Mouse (Mus musculus) G1E (cell line): ENCODE measurements around the gene Cdk6. TPM values are rescaled to one million over a fixed set of nuclear protein-coding genes. Genes with fewer than 3 reads are reported as not detected.
"Not testable (repeated sequence)": the region's sequence is repeated elsewhere in the genome, so short reads cannot be mapped to it uniquely, and the experiment has no call there.

Experiments
- ATAC-seq: 2 replicates; pipeline ENCODE4 v1.8.0; 2016; ENCODE audit warnings: mild to moderate bottlenecking; ENCODE audit not compliant: insufficient number of reproducible peaks, poor library complexity, low FRiP score, severe bottlenecking; ENCODE audit errors: extremely low read depth
- DNase-seq: peaks from one replicate; pipeline ENCODE4 v3.0.0; 2012; ENCODE audit warnings: low spot score
- H3K27me3 ChIP-seq: 2 replicates; pipeline ENCODE4 v1.6.1; 2012; ENCODE audit warnings: mild to moderate bottlenecking, low read length, inconsistent platforms; ENCODE audit not compliant: insufficient read depth
- H3K36me3 ChIP-seq: replicated peaks from 2 replicates; pipeline ENCODE3; 2012; ENCODE audit warnings: mild to moderate bottlenecking, inconsistent platforms
- H3K4me1 ChIP-seq: 2 replicates; pipeline ENCODE4 v1.6.1; 2012; ENCODE audit warnings: low read depth, low read length, inconsistent platforms, mixed read lengths; ENCODE audit not compliant: insufficient read depth
- H3K4me3 ChIP-seq: 2 replicates; pipeline ENCODE4 v1.5.1; 2012; ENCODE audit warnings: low read depth, mild to moderate bottlenecking, inconsistent platforms, low read length, moderate library complexity, mixed read lengths
- H3K9me3 ChIP-seq: replicated peaks from 2 replicates; pipeline ENCODE4 v1.6.1; 2012; ENCODE audit warnings: inconsistent platforms
- CTCF ChIP-seq: IDR thresholded peaks from 2 replicates; pipeline ENCODE4 v1.5.1; 2012; ENCODE audit warnings: low read depth, low read length, inconsistent platforms, mixed read lengths
- GATA1 ChIP-seq: IDR thresholded peaks from 2 replicates; pipeline ENCODE4 v1.6.1; 2012; ENCODE audit warnings: borderline replicate concordance, low read length, inconsistent platforms, mixed read lengths
- GATA2 ChIP-seq: IDR thresholded peaks from 2 replicates; pipeline ENCODE4 v1.6.1; 2012; ENCODE audit warnings: low read depth, low read length, inconsistent platforms, borderline replicate concordance
- POLR2AphosphoS5 ChIP-seq: IDR thresholded peaks from 2 replicates; pipeline ENCODE4 v1.6.1; 2012; ENCODE audit warnings: low read depth, low read length, inconsistent platforms; ENCODE audit not compliant: insufficient replicate concordance
- TAL1 ChIP-seq: conservative IDR thresholded peaks from 2 replicates; pipeline ENCODE4 v1.6.1; 2012; ENCODE audit warnings: low read depth, low read length, inconsistent platforms, mixed read lengths
- polyA plus RNA-seq: library from polyadenylated mRNA; stranded (reverse); fragments of >175 nt; gene quantifications from 2 replicates; pipeline ENCODE4 v1.2.3, GENCODE M21; 2012
- total RNA-seq, 2 experiments: library from RNA; stranded (forward) in 1 of 2; stranded (reverse) in 1 of 2; fragments of 200-1000 nt in 1 of 2; fragments of >200 nt in 1 of 2; fragmentation: Nextera tagmentation in 1 of 2; gene quantifications; 2 replicates each; pipeline ENCODE4 v1.2.3; 2014 to 2017

Gene Cdk6
- total and polyA plus RNA-seq, 3 experiments, result 75.2 to 142 (median 114) TPM

DNA sequence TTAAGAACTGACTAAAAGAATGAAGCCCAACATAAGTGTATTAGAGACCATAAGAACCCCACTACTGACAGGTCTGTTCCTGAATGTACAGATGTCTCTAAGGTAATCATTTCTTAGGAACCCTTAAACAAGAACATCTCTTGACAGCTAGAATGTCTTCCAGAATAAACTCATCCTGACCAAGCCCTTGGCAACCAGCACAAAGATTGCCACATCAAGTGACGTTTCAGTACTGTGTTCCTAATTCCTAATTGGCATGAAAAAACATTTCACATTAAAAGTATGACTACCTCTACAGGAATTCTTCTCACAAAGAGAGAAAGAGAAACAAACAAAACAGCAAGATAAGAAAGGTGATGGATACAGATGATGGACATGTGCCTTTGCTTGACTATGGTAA lies 31.7 kb upstream of the Cdk6 start:
- Histone ChIP-seq H3K36me3 (no peaks in the 10 kb centered on the region), H3K27me3 (no peaks in the 10 kb centered on the region), H3K9me3 (no peaks in the 10 kb centered on the region), H3K4me1 (no peaks in the 10 kb centered on the region), H3K4me3 (no peak overlapping the region)
- ATAC-seq (no peak), DNase-seq (no peak)
- TF ChIP-seq POLR2AphosphoS5 (no peak), TAL1 (no peak)

DNA sequence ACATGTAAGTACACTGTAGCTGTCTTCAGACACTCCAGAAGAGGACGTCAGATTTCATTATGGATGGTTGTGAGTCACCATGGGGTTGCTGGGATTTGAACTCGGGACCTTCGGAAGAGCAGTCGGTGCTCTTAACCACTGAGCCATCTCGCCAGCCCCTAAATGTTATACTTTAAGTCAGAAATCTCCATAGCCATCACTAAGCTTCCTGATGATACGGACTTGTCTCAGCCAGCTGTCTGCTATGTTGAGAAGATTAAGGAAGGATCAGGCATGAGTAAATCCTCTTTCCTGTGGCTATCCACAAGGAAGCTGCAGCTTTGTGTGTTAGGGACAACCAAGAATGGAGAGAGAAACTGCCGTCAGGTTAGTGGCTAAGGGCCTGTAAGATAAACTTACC lies 30.1 kb upstream of the Cdk6 start:
- ATAC-seq, H3K27me3 ChIP-seq, DNase-seq, H3K36me3 ChIP-seq, H3K4me1 ChIP-seq, H3K4me3 ChIP-seq, H3K9me3 ChIP-seq: not testable (repeated sequence)

GRCm38 (mm10) chr5:3317724-3318123 lies 23.6 kb upstream of the Cdk6 start:
- DNase-seq, H3K27me3 ChIP-seq, H3K4me3 ChIP-seq, H3K36me3 ChIP-seq, ATAC-seq, H3K4me1 ChIP-seq, H3K9me3 ChIP-seq: not testable (repeated sequence)

- Histone ChIP-seq H3K4me3 (no peak overlapping the region), H3K27me3 (no peaks in the 10 kb centered on the region), H3K4me1 (no peaks in the 10 kb centered on the region), H3K36me3 (no peaks in the 10 kb centered on the region), H3K9me3 (no peaks in the 10 kb centered on the region)
- DNase-seq (no peak), ATAC-seq (no peak)
- no peak for TF ChIP-seq GATA2
Measured at GRCm38 (mm10) chr5:3320225-3320624, 21.1 kb upstream of the Cdk6 start.

DNA sequence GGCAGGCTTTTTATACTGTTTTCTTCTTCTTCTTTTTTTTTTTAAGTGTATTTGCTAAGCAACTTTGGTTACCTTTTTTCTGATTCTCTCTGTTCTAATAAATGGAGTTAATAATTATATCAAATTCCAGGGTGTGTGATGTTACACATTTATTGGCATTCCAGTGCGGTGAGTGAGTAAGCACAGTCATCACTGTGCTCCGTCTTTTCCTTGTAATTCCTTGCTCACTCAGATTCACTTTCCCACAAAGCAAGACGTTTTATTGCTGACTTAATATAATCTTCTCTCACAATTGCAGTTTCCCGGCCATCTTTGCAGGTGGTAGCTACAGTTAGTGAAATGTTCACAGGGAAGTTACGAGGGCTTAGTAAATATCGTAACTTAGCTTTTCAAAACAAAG lies 19.2 kb upstream of the Cdk6 start:
- TF ChIP-seq CTCF (no peak), GATA2 (no peak), GATA1 (no peak), POLR2AphosphoS5 (no peak), TAL1 (no peak)
- no peak for DNase-seq
- Histone ChIP-seq H3K9me3 (no peaks in the 10 kb centered on the region), H3K4me1 (peaks cover 3% of the 10 kb centered on the region; the same call in 1 of the 2 replicates), H3K4me3 (no peak overlapping the region), H3K36me3 (peaks cover 2% of the 10 kb centered on the region), H3K27me3 (no peaks in the 10 kb centered on the region)
- ATAC-seq, result no peak

GRCm38 (mm10) chr5:3324116-3324515 lies 17.2 kb upstream of the Cdk6 start:
- Histone ChIP-seq H3K4me1 (peaks cover 3% of the 10 kb centered on the region; the same call in 1 of the 2 replicates), H3K36me3 (peaks cover 2% of the 10 kb centered on the region), H3K9me3 (no peaks in the 10 kb centered on the region), H3K27me3 (no peaks in the 10 kb centered on the region), H3K4me3 (no peak overlapping the region)
- no peak for ATAC-seq
- TF ChIP-seq GATA1 (no peak), CTCF (no peak), GATA2 (no peak), TAL1 (no peak), POLR2AphosphoS5 (no peak)
- DNase-seq, result no peak

- TF ChIP-seq TAL1 (no peak), GATA2 (no peak), GATA1 (no peak), CTCF (no peak), POLR2AphosphoS5 (no peak)
- DNase-seq (no peak), ATAC-seq (no peak)
- H3K4me1 ChIP-seq, result peaks cover 3% of the 10 kb centered on the region; the same call in 1 of the 2 replicates
- H3K9me3 ChIP-seq, result no peaks in the 10 kb centered on the region
- H3K4me3 ChIP-seq, result no peak overlapping the region
- no peaks in the 10 kb centered on the region for H3K27me3 ChIP-seq
- peaks cover 2% of the 10 kb centered on the region for H3K36me3 ChIP-seq
Measured at GRCm38 (mm10) chr5:3329361-3329760, 11.9 kb upstream of the Cdk6 start.
